Mouse (Mus musculus) heart, embryonic 15.5 days (tissue): ENCODE measurements around the gene Mylip. TPM values are rescaled to one million over a fixed set of nuclear protein-coding genes. Genes with fewer than 3 reads are reported as not detected.

Experiments
- ATAC-seq: fragments of 200-750 bp; cut with Nextera tagmentation; replicated peaks from 2 replicates; pipeline ENCODE4 v1.8.0; 2017; ENCODE audit warnings: low read depth, moderate TSS enrichment; ENCODE audit not compliant: insufficient number of reproducible peaks, insufficient read depth, low FRiP score
- H3K27ac ChIP-seq: fragments of 300-500 bp; sonication (generic); 2 replicates; pipeline ENCODE4 v1.5.1; 2015; ENCODE audit warnings: mild to moderate bottlenecking, inconsistent platforms
- H3K27me3 ChIP-seq: fragments of 300-500 bp; sonication (generic); 2 replicates; pipeline ENCODE4 v1.6.1; 2015; ENCODE audit warnings: inconsistent platforms
- H3K36me3 ChIP-seq: fragments of 300-500 bp; sonication (generic); 2 replicates; pipeline ENCODE4 v1.6.1; 2015; ENCODE audit warnings: mild to moderate bottlenecking, inconsistent platforms
- H3K4me1 ChIP-seq: fragments of 300-500 bp; sonication (generic); replicated peaks from 2 replicates; pipeline ENCODE4 v1.6.1; 2015; ENCODE audit warnings: inconsistent platforms
- H3K4me2 ChIP-seq: fragments of 300-500 bp; sonication (generic); 2 replicates; pipeline ENCODE4 v1.6.1; 2015; ENCODE audit warnings: inconsistent platforms, mild to moderate bottlenecking, moderate library complexity
- H3K4me3 ChIP-seq: fragments of 300-500 bp; sonication (generic); 2 replicates; pipeline ENCODE4 v1.5.1; 2015; ENCODE audit warnings: mild to moderate bottlenecking, inconsistent platforms
- H3K9ac ChIP-seq: fragments of 300-500 bp; sonication (generic); 2 replicates; pipeline ENCODE4 v1.6.1; 2015; ENCODE audit warnings: mild to moderate bottlenecking, inconsistent platforms
- H3K9me3 ChIP-seq: fragments of 300-500 bp; sonication (generic); replicated peaks from 2 replicates; pipeline ENCODE4 v1.6.1; 2016; ENCODE audit warnings: inconsistent platforms
- WGBS: fragments of 180-500 bp; shearing (Covaris S2); methylation state at CpG from one replicate; pipeline ENCODE4 v1.1.7; 2015; ENCODE audit warnings: mixed read lengths; 5-methylcytosine and 5-hydroxymethylcytosine counted together
- polyA plus RNA-seq: library from polyadenylated mRNA; unstranded; fragments of >200 nt; fragmentation: Nextera tagmentation; extraction: Ambion mirVana; gene quantifications from 2 replicates; pipeline ENCODE4 v1.2.1, GENCODE M21; 2015

Gene Mylip
- polyA plus RNA-seq, 1 experiment from 2014 or later: 8.9 TPM

DNA sequence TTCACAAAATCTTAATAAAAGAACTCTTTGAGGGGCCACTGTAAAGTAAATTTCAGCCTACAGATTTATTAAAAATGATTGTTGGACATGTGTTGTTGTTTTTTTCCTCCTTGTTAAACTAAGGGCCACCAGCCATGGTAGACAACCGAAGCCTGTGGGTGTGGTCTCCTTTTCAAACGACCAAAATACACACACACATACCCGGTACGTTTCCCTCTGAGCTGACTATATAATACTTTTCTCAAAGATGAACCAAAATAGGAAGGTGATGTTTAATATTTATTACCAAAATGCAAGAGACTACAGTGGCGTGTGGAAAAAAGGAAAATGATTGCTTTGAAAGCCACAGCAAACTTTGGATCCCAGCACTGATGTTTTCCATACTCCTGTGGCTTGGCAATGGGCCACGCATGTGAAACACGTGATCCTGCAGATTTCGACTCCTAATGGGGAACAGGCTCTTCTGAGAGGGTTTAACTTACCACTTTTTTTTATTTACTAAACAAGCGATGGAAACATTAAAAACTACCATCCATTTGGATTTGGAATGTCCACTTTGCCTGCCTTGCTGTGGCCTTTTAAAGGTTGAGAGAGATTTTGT lies 2.4 kb downstream of the Mylip start:
- H3K27ac ChIP-seq: peak overlapping the region; percentile 79
- no peaks in the 10 kb centered on the region for H3K36me3 ChIP-seq
- no peak for ATAC-seq
- H3K4me1 ChIP-seq: peaks cover 38% of the 10 kb centered on the region
- H3K4me2 ChIP-seq: peak overlapping the region; percentile 97
- WGBS: 23% methylated on average over 9 of the region's 9 CpGs
- no peaks in the 10 kb centered on the region for H3K27me3 ChIP-seq
- H3K4me3 ChIP-seq: peak overlapping the region; percentile 85
- H3K9ac ChIP-seq: no peak overlapping the region
- no peaks in the 10 kb centered on the region for H3K9me3 ChIP-seq

DNA sequence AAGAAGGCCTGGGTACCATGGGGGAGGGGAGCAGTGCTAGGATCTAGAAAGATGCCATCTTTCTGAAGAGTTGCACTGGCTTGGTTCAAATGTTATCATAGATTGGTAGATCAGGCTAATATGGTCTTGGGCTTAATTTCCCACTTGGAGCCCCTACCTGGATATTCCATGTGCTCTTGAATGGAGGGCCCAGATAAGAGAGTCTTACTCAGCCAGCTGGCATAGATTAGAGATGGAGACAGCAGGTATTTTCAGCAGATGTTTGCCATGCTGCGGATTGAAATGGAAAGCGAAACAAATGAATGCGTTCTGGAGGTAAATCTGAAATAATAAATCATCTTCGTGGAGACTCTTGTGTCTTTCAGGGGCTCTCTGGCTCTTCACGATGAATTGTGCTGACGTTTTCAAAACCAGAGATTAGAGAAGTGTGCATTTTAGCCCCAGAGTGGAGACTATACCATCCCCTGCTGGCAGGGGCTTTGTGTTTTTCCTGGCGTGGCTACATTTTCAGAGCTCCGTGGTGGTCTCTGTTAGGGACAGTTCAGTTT lies 4.8 kb downstream of the Mylip start:
- Histone ChIP-seq H3K9me3 (no peaks in the 10 kb centered on the region), H3K4me1 (peaks cover 29% of the 10 kb centered on the region), H3K4me2 (no peak overlapping the region), H3K36me3 (no peaks in the 10 kb centered on the region), H3K27me3 (no peaks in the 10 kb centered on the region), H3K27ac (no peak overlapping the region), H3K9ac (no peak overlapping the region), H3K4me3 (no peak overlapping the region)
- 68% methylated on average over 8 of the region's 8 CpGs for WGBS
- no peak for ATAC-seq

DNA sequence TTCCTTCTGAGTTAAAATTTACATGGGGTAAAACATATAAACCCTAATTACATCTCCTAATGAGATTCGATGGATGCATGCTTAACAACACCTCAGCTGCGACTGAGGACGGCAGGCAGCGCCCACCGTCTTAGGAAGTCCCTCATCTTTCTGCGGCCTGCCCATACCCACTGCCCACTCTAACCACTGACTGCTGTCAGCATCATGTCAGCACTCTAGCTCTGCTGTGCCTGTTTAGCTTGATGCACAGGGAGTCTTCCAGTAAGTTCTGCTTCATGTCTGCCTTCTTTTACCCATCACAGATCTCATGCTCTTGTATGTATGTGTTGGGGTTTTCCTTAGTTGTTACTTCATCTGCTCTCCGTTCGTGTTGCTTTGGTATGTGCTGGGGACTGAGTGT lies 7.2 kb downstream of the Mylip start:
- Histone ChIP-seq H3K4me3 (no peak overlapping the region), H3K36me3 (no peaks in the 10 kb centered on the region), H3K27ac (no peak overlapping the region), H3K9me3 (no peaks in the 10 kb centered on the region), H3K27me3 (no peaks in the 10 kb centered on the region), H3K4me2 (no peak overlapping the region), H3K4me1 (peaks cover 16% of the 10 kb centered on the region), H3K9ac (no peak overlapping the region)
- 78% methylated on average over 8 of the region's 8 CpGs for WGBS
- ATAC-seq: no peak

DNA sequence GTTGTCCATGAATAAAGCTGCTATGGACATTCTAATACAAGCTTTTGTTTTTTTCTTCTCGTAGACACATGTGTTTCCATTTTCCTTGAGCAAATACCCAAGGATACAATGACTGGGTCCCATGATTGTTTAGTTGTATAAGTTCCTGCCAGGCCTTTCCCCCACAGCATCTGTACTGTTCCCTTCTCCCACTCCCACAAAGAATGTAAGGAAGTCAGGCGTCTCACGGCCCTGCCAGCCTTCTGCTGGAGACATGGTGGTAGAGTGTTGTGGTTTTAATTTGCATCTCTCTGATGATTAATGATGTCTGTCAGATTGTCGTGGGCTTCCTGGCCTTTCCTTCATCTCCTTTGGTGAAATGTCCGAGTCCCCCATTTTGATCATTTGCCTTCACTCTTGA lies 7.7 kb downstream of the Mylip start:
- H3K36me3 ChIP-seq: no peaks in the 10 kb centered on the region
- no peak overlapping the region for H3K4me2 ChIP-seq
- H3K9me3 ChIP-seq: no peaks in the 10 kb centered on the region
- no peak overlapping the region for H3K27ac ChIP-seq
- no peak overlapping the region for H3K4me3 ChIP-seq
- peaks cover 13% of the 10 kb centered on the region for H3K4me1 ChIP-seq
- 55% methylated on average over 5 of the region's 5 CpGs for WGBS
- no peak overlapping the region for H3K9ac ChIP-seq
- no peak for ATAC-seq
- H3K27me3 ChIP-seq: no peaks in the 10 kb centered on the region

DNA sequence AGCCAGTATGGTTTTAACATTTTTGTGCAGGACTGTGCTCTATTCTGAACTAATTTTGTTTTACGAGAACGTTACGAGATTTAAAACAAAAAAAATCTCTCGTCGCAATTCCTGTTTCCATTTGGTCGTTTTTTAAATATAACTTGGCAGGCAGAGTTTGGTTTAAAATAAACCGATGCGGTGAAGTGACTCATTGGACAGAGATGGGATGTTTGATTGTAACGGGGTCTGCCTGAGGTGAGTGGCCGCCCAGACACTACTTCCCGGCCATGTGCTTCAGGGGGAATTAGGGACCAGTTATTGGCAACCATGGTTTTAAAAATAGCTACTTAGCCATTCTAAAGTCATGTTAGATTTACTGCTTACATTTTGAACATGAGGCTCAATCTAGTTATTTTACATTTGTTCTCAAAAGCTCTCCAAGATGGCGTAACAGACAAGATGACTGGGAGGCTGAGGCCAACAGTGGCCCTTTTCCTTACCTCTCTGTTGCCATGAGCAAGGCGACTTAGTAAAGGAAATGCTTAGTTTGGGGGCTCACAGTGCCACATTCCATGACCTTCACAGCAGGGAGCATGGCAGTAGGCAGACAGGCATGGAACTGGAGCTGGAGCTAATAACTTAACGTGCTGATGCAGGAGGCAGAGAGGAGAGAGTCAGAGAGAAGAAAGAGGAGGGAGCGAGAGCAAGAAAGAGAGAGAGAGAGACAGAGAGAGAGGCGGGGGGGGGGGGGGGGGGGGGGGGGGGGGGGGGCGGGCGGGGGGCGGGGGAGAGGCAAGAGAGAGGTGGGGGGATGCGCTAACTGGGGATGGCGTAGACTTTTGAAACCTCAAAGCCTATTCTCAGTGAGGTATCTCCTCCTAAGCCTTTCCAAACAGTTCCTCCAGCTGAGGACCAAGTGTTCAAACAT lies 8.6 kb downstream of the Mylip start:
- ATAC-seq: no peak
- Histone ChIP-seq H3K36me3 (no peaks in the 10 kb centered on the region), H3K4me2 (no peak overlapping the region), H3K27ac (no peak overlapping the region), H3K9me3 (no peaks in the 10 kb centered on the region), H3K9ac (no peak overlapping the region), H3K4me3 (no peak overlapping the region), H3K27me3 (no peaks in the 10 kb centered on the region), H3K4me1 (peaks cover 5% of the 10 kb centered on the region; the same call in 1 of the 2 replicates)
- 70% methylated on average over 16 of the region's 21 CpGs for WGBS

DNA sequence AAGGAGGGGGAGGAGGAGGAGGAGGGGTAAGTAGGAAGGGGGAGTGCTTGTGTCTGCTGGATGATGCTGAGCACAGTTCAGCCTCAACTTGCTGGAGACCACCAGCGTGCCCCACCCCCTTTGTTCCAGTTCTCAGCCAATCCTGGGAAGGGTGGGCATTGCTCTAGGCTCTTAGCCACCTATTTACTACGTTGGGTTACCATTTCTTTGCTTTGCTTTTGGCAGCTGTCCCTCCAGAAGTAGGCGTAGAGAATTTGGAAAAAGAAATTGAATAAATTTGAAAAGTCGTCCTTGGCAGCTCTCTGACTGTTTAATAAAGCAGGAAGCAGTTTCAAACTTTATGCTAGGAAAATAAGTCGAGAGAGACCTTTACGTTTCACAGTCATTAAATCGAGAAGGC lies 11.2 kb downstream of the Mylip start:
- peaks cover 7% of the 10 kb centered on the region; the same call in 1 of the 2 replicates for H3K4me1 ChIP-seq
- H3K36me3 ChIP-seq: peaks cover 9% of the 10 kb centered on the region
- ATAC-seq: no peak
- H3K4me3 ChIP-seq: no peak overlapping the region
- 74% methylated on average over 7 of the region's 7 CpGs for WGBS
- H3K4me2 ChIP-seq: no peak overlapping the region
- no peak overlapping the region for H3K27ac ChIP-seq
- H3K9me3 ChIP-seq: no peaks in the 10 kb centered on the region
- no peaks in the 10 kb centered on the region for H3K27me3 ChIP-seq
- H3K9ac ChIP-seq: no peak overlapping the region

DNA sequence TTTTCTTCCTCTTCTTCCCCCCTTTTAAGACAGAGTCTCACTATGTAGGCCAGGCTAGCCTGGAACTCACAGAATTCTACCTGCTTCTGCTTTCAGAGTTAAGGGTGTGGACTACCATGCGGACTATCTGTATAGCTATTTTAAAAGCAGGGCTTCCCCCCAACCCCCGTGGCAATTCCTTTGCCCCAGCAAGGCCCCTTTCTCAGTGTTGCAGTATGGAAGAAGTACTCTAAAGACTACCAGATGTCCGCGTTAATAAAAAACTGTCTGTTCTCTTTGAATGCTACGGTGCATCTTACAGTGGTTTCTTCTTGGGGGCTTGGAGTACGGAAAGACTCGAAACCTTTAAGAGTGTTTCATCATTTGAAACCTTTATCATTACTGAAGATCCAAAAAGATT lies 12.3 kb downstream of the Mylip start:
- Histone ChIP-seq H3K4me2 (no peak overlapping the region), H3K27ac (no peak overlapping the region), H3K27me3 (no peaks in the 10 kb centered on the region), H3K36me3 (peaks cover 20% of the 10 kb centered on the region), H3K9me3 (no peaks in the 10 kb centered on the region), H3K9ac (no peak overlapping the region), H3K4me3 (no peak overlapping the region), H3K4me1 (peaks cover 4% of the 10 kb centered on the region; the same call in 1 of the 2 replicates)
- 79% methylated on average over 7 of the region's 7 CpGs for WGBS
- ATAC-seq: no peak

DNA sequence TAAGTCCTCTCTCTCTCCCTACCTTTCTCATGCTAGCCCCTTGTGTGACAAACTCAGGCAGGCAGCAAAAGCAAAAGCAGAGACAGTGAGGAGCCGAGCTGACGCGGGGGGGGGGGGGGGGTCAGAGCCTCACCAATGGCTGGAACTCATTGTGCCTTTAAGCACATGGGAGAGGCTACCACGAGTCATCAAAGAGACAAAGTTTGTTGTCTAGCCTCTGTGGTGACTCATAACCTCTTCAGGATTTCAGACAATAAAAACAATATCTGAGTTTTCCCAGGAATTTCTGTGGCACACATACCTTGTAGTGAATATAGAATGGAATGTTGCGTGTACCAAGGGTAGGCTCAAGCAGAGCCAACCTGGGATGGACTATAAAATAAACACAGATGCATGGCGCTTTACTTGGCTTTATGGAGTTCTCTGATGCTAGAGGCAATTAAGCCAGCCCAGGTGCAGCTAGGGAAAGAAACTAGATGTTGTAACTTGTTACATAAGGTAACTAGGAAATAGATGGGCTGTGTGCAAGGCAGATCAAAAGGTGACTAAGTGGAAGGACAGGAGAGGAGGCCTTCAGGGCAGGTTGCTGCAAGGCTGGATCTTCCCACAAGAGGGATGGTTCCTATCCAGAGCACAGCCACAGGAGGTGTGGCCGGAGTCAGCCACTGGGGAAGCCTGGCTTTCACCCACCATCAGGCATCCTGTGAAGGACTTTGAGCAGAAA lies 12.9 kb downstream of the Mylip start:
- no peaks in the 10 kb centered on the region for H3K27me3 ChIP-seq
- H3K27ac ChIP-seq: no peak overlapping the region
- peaks cover 27% of the 10 kb centered on the region for H3K36me3 ChIP-seq
- no peak overlapping the region for H3K4me2 ChIP-seq
- no peak overlapping the region for H3K9ac ChIP-seq
- ATAC-seq: no peak
- no peaks in the 10 kb centered on the region for H3K9me3 ChIP-seq
- peaks cover 4% of the 10 kb centered on the region; the same call in 1 of the 2 replicates for H3K4me1 ChIP-seq
- 75% methylated on average over 7 of the region's 7 CpGs for WGBS
- H3K4me3 ChIP-seq: no peak overlapping the region

DNA sequence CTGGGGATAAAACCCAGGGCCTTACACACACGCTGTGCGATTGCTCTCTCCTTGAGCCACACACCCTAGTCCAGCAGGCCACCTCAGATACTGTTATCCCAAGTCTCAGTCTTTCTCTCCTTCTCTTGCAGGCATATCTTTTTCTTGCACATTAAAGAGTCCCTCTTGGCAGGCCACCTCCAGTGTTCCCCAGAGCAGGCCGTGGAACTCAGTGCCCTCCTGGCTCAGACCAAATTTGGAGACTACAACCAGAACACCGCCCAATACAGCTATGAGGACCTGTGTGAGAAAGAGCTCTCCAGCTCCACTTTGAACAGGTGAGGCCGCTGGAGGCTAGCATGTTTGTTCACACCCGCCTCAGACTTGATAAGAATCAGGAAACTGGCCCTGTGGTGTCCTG lies 14.7 kb downstream of the Mylip start:
- Histone ChIP-seq H3K9me3 (no peaks in the 10 kb centered on the region), H3K27me3 (no peaks in the 10 kb centered on the region), H3K4me2 (no peak overlapping the region), H3K4me1 (peaks cover 4% of the 10 kb centered on the region; the same call in 1 of the 2 replicates), H3K9ac (no peak overlapping the region), H3K36me3 (peaks cover 45% of the 10 kb centered on the region), H3K27ac (no peak overlapping the region), H3K4me3 (no peak overlapping the region)
- WGBS: 78% methylated on average over 6 of the region's 6 CpGs
- ATAC-seq: no peak

DNA sequence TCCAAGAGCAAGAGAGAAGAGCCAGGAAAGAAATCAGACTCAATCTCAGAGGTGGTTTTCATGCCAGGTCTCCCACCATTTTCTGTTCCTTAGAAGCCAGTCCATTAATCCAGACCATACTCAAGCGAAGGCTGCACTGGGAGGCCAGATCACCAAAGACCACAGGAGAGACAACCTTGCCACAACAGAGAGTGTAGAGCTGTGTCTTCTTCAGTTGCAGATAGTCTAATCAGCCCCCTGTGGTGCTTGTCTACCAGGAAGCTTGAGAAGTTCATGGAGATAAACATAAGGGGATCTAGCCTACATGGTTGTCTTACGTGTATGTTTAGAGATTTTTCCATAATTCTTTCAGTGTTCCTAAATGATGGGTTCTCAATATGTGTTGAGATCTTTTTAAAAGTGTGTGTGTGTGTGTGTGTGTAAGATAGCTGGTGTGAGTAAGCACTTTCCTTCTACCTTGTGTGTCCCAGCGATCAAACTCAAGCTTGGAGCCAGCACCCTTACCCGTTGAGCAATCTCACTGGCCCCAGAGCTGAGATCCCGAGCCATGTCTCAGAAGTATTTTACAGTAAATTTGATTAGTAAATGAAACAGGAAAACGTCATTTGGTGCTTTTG lies 15.8 kb downstream of the Mylip start:
- Histone ChIP-seq H3K27ac (no peak overlapping the region), H3K4me2 (no peak overlapping the region), H3K9ac (no peak overlapping the region), H3K27me3 (no peaks in the 10 kb centered on the region), H3K36me3 (peaks cover 54% of the 10 kb centered on the region), H3K4me3 (no peak overlapping the region), H3K4me1 (peaks cover 4% of the 10 kb centered on the region; the same call in 1 of the 2 replicates), H3K9me3 (no peaks in the 10 kb centered on the region)
- no peak for ATAC-seq
- 86% methylated on average over 6 of the region's 6 CpGs for WGBS

DNA sequence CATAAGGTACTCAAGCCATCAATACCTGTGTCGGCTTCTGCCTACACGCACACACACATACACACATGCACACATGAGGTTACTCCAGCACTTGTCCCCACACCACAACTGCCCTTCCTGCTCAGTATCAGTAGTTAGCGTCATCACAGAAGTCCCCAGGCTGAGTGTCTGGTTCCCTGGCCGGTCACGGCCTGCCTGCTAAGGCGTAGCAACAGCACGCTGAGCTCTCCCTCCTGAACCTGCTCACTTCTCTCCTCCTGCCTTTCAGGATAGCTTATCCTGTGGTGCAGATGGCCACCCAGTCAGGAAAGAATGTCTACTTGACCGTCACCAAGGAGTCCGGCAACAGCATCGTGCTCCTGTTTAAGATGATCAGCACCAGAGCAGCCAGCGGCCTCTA lies 16.7 kb downstream of the Mylip start:
- H3K4me2 ChIP-seq: no peak overlapping the region
- H3K36me3 ChIP-seq: peaks cover 62% of the 10 kb centered on the region
- ATAC-seq: no peak
- no peaks in the 10 kb centered on the region for H3K9me3 ChIP-seq
- H3K27me3 ChIP-seq: no peaks in the 10 kb centered on the region
- H3K9ac ChIP-seq: no peak overlapping the region
- H3K27ac ChIP-seq: no peak overlapping the region
- 65% methylated on average over 11 of the region's 11 CpGs for WGBS
- H3K4me3 ChIP-seq: no peak overlapping the region
- H3K4me1 ChIP-seq: peaks cover 4% of the 10 kb centered on the region; the same call in 1 of the 2 replicates
